Mouse (Mus musculus) heart, embryonic 16.5 days (tissue): ENCODE measurements around the gene Cd3eap. TPM values are rescaled to one million over a fixed set of nuclear protein-coding genes. Genes with fewer than 3 reads are reported as not detected.

ENCODE experiments used
- ATAC-seq: fragments of 200-750 bp; cut with Nextera tagmentation; replicated peaks from 2 replicates; pipeline ENCODE4 v1.8.0; 2017; ENCODE audit warnings: moderate number of reproducible peaks; ENCODE audit not compliant: insufficient read depth, low FRiP score; ENCODE audit errors: extremely low read depth
- H3K27ac ChIP-seq: fragments of 300-500 bp; sonication (generic); 2 replicates; pipeline ENCODE4 v1.5.1; 2014; ENCODE audit warnings: mild to moderate bottlenecking, low read length, control low read depth, moderate library complexity
- H3K27me3 ChIP-seq: fragments of 300-500 bp; sonication (generic); 2 replicates; pipeline ENCODE4 v1.6.1; 2014; ENCODE audit warnings: low read length, mixed read lengths; ENCODE audit not compliant: control insufficient read depth, insufficient read depth
- H3K36me3 ChIP-seq: fragments of 300-500 bp; sonication (generic); 2 replicates; pipeline ENCODE4 v1.6.1; 2014; ENCODE audit not compliant: control insufficient read depth, insufficient read depth
- H3K4me1 ChIP-seq: fragments of 300-500 bp; sonication (generic); 2 replicates; pipeline ENCODE4 v1.6.1; 2014; ENCODE audit warnings: low read length, mixed read lengths; ENCODE audit not compliant: control insufficient read depth, insufficient read depth
- H3K4me2 ChIP-seq: fragments of 300-500 bp; sonication (generic); 2 replicates; pipeline ENCODE4 v1.6.1; 2014; ENCODE audit warnings: low read depth, mild to moderate bottlenecking, control low read depth, low read length
- H3K4me3 ChIP-seq: fragments of 300-500 bp; sonication (generic); 2 replicates; pipeline ENCODE4 v1.5.1; 2014; ENCODE audit warnings: mild to moderate bottlenecking, control low read depth, low read length
- H3K9ac ChIP-seq: fragments of 300-500 bp; sonication (generic); 2 replicates; pipeline ENCODE4 v1.6.1; 2014; ENCODE audit warnings: low read length, control low read depth
- H3K9me3 ChIP-seq: fragments of 300-500 bp; sonication (generic); replicated peaks from 2 replicates; pipeline ENCODE4 v1.6.1; 2016; ENCODE audit warnings: low read length; ENCODE audit not compliant: control insufficient read depth
- WGBS: fragments of 180-500 bp; shearing (Covaris S2); extraction: QIAGEN DNeasy Blood & Tissue Kit; methylation state at CpG from one replicate; pipeline ENCODE4 v1.1.7; 2014; 5-methylcytosine and 5-hydroxymethylcytosine counted together
- polyA plus RNA-seq: library from polyadenylated mRNA; unstranded; fragments of >200 nt; fragmentation: Nextera tagmentation; extraction: Ambion mirVana; gene quantifications from 2 replicates; pipeline ENCODE4 v1.2.1, GENCODE M21; 2015

Gene Cd3eap
- polyA plus RNA-seq, 1 experiment from 2014 or later: 16.7 TPM

DNA sequence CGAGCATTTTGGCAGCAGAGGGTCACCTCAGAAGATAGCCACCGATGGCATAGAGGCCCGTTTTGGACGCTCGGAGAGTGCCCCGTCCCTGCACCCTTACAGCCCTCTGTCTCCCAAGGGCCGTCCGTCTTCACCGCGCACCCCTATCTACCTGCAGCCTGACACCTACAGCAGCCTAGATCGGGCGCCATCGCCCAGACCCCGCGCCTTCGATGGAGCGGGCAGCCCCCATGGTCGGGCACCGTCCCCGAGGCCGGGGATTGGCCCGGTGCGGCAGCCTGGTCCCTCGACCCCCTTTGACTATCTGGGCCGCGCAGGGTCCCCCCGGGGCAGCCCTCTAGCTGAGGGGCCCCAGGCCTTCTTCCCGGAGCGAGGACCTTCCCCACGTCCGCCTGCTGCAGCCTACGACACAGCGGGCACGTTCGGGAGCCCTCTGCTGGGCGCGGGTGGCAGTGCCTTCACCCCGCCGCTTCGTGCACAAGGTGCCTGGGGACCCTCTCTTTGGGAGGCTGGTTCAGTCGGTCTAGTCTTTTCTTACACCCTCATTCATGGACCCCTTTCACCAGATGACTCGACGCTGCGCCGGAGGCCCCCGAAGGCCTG, 10.6 kb upstream of the Cd3eap start:
- Histone ChIP-seq H3K9ac (peak overlapping the region; percentile 61), H3K36me3 (peaks cover 29% of the 10 kb centered on the region), H3K4me3 (peak overlapping the region; percentile 38), H3K27me3 (no peaks in the 10 kb centered on the region), H3K4me1 (0 out of 2 replicates have a peak, but pooled peaks cover 4% of the 10 kb centered on the region), H3K9me3 (no peaks in the 10 kb centered on the region), H3K4me2 (peak overlapping the region; percentile 55), H3K27ac (no peak overlapping the region)
- ATAC-seq: peak; percentile 52; the same call in 1 of the 2 replicates
- WGBS: 21% methylated on average over 46 of the region's 46 CpGs

- Histone ChIP-seq H3K4me1 (peaks cover 14% of the 10 kb centered on the region), H3K9me3 (no peaks in the 10 kb centered on the region), H3K36me3 (peaks cover 21% of the 10 kb centered on the region), H3K4me3 (no peak overlapping the region), H3K27ac (no peak overlapping the region), H3K4me2 (no peak overlapping the region), H3K9ac (no peak overlapping the region), H3K27me3 (no peaks in the 10 kb centered on the region)
- WGBS: 21% methylated on average over 16 of the region's 16 CpGs
- no peak for ATAC-seq
Observed at GRCm38 (mm10) chr7:19368380-19368779, 9.1 kb upstream of the Cd3eap start.

DNA sequence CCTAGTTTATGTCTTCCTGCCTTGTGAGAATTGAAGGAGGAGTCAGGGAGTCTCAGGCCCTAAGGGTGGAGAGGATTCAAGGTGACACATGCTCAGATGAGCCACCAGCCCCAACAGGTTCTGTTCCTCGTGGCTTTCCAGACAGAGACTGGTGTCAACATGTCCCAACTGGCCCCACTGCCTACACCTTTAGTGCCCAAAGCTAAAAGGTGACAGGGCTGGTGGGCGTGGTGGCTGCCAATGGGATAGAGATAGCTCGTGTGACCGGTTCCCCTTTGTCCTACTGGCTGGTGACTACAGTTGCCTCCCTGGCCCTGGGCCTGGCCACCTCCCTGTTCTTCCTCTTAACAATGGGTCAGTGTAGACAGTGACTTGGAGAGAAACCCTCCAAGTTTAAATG, 6.1 kb upstream of the Cd3eap start:
- no peak overlapping the region for H3K27ac ChIP-seq
- H3K4me3 ChIP-seq: no peak overlapping the region
- WGBS: 63% methylated on average over 4 of the region's 4 CpGs
- H3K27me3 ChIP-seq: no peaks in the 10 kb centered on the region
- H3K4me1 ChIP-seq: peaks cover 28% of the 10 kb centered on the region
- H3K9me3 ChIP-seq: no peaks in the 10 kb centered on the region
- no peak for ATAC-seq
- H3K9ac ChIP-seq: no peak overlapping the region
- peaks cover 5% of the 10 kb centered on the region for H3K36me3 ChIP-seq
- H3K4me2 ChIP-seq: no peak overlapping the region

- Histone ChIP-seq H3K9ac (peak overlapping the region; percentile 59), H3K36me3 (0 out of 2 replicates have a peak, but pooled peaks cover 2% of the 10 kb centered on the region), H3K4me2 (peak overlapping the region; percentile 94), H3K4me1 (peaks cover 24% of the 10 kb centered on the region), H3K9me3 (no peaks in the 10 kb centered on the region), H3K27ac (peak overlapping the region; percentile 93), H3K4me3 (peak overlapping the region; percentile 6), H3K27me3 (no peaks in the 10 kb centered on the region)
- no peak for ATAC-seq
- WGBS: 7% methylated on average over 18 of the region's 18 CpGs
Observed at GRCm38 (mm10) chr7:19363881-19364280, 4.6 kb upstream of the Cd3eap start.

GRCm38 (mm10) chr7:19362276-19362675, 3.0 kb upstream of the Cd3eap start:
- peak overlapping the region; percentile 60 for H3K4me3 ChIP-seq
- H3K27me3 ChIP-seq: no peaks in the 10 kb centered on the region
- 16% methylated on average over 4 of the region's 4 CpGs for whole genome bisulfite sequencing
- peak overlapping the region; percentile 93 for H3K27ac ChIP-seq
- H3K4me1 ChIP-seq: peaks cover 32% of the 10 kb centered on the region
- H3K9ac ChIP-seq: peak overlapping the region; percentile 72
- peaks cover 6% of the 10 kb centered on the region; the same call in 1 of the 2 replicates for H3K36me3 ChIP-seq
- ATAC-seq: peak; percentile 47
- peak overlapping the region; percentile 94 for H3K4me2 ChIP-seq
- no peaks in the 10 kb centered on the region for H3K9me3 ChIP-seq

DNA sequence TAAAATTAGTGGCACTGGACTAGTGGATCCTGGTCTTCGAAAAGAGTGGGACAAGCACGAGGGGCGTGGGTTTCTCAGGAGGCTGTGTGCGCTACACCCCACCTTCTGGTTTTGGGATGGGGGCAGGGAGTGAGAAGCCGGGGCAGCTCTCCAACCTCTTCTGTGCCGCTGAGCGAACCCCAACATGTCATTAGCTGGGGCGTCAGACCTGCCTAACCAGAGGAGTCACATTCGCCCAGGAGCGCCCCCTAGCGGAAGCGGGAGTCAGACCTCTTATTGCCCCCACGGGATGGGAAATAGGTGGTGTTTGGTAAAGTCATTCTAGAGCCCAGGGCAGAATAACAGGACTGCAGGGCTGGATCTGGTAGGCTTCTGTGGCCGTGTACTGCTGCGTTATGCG, 2.4 kb upstream of the Cd3eap start:
- H3K4me3 ChIP-seq: peak overlapping the region; percentile 60
- peak; percentile 5; the same call in 1 of the 2 replicates for ATAC-seq
- peak overlapping the region; percentile 72 for H3K9ac ChIP-seq
- peaks cover 32% of the 10 kb centered on the region for H3K4me1 ChIP-seq
- H3K9me3 ChIP-seq: no peaks in the 10 kb centered on the region
- peak overlapping the region; percentile 93 for H3K27ac ChIP-seq
- no peaks in the 10 kb centered on the region for H3K27me3 ChIP-seq
- 7% methylated on average over 16 of the region's 16 CpGs for WGBS
- H3K36me3 ChIP-seq: peaks cover 7% of the 10 kb centered on the region; the same call in 1 of the 2 replicates
- peak overlapping the region; percentile 94 for H3K4me2 ChIP-seq

DNA sequence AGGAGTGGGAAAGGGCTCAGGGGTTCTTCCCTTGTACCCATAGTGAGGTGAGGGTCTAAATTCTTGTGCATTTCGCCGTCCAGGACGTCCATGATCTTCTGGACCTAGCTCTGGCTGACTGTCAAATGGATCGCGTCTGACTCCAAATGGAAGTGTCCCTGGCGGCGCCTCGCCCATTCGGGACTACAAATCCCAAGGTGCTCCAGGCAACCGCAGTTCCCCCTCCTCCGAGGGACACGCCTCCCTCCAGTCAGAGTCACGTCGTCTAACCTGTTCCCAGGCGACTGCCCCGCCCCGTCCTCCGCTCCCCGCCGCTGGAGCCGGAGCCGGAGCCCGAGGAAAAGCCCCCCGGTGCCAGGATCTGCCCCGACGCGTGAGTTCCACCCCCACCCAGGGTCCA, 1.7 kb upstream of the Cd3eap start:
- H3K27ac ChIP-seq: peak overlapping the region; percentile 93
- under 1% methylated on average over 26 of the region's 27 CpGs for WGBS
- H3K9ac ChIP-seq: peak overlapping the region; percentile 72
- ATAC-seq: peak; percentile 69
- H3K27me3 ChIP-seq: no peaks in the 10 kb centered on the region
- peak overlapping the region; percentile 94 for H3K4me2 ChIP-seq
- H3K9me3 ChIP-seq: no peaks in the 10 kb centered on the region
- peak overlapping the region; percentile 60 for H3K4me3 ChIP-seq
- peaks cover 32% of the 10 kb centered on the region for H3K4me1 ChIP-seq
- H3K36me3 ChIP-seq: peaks cover 7% of the 10 kb centered on the region; the same call in 1 of the 2 replicates

DNA sequence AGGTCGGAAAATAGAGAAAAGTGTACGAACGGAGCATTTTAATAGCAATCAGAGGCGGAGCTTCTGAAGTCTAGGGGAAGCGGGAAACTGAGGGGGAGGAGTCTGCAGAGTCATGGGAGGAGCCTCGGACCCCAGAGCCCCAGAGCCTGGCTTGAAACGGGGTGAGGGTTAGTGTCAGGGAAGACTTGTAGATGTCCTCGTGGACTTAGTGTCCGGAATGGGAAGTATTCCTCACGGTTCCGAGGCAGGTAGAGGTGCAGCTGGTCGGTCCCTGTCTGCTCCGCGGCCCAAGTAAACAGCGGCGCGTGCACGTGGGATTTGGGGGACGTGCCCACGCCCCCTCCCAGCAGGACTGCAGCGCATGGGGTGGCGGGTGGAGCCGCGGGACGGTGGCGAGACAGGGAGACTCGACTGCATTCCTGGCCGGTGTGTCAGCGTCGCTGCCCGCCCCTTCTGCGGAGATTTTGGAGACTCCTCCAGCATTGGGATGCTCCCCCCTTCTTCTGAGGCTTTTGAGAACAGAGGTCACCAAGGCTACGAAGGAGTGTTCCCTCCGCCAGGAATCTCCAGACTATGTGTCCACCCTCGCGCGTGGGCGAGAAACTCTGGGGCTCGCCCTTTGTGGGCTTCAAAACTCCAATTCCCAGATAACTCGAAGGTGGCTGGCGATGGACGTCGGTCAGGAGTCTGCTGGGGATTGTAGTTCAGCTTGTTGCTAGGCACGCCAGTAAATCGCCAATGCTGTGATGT, 784 bp upstream of the Cd3eap start:
- WGBS: under 1% methylated on average over 45 of the region's 45 CpGs
- peak overlapping the region; percentile 60 for H3K4me3 ChIP-seq
- peak; percentile 43 for ATAC-seq
- H3K4me2 ChIP-seq: peak overlapping the region; percentile 94
- peaks cover 32% of the 10 kb centered on the region for H3K4me1 ChIP-seq
- H3K9me3 ChIP-seq: no peaks in the 10 kb centered on the region
- H3K36me3 ChIP-seq: peaks cover 10% of the 10 kb centered on the region; the same call in 1 of the 2 replicates
- peak overlapping the region; percentile 93 for H3K27ac ChIP-seq
- peak overlapping the region; percentile 79 for H3K9ac ChIP-seq
- no peaks in the 10 kb centered on the region for H3K27me3 ChIP-seq

- no peak for ATAC-seq
- no peak overlapping the region for H3K27ac ChIP-seq
Observed at GRCm38 (mm10) chr7:19358634-19359033, 649 bp downstream of the Cd3eap start.

More at GRCm38 (mm10) chr7:19358634-19359033, 649 bp downstream of the Cd3eap start:
- H3K27me3 ChIP-seq: no peaks in the 10 kb centered on the region
- H3K9ac ChIP-seq: peak overlapping the region; percentile 79
- no peaks in the 10 kb centered on the region for H3K9me3 ChIP-seq
- peak overlapping the region; percentile 94 for H3K4me2 ChIP-seq
- peak overlapping the region; percentile 60 for H3K4me3 ChIP-seq
- peaks cover 18% of the 10 kb centered on the region; the same call in 1 of the 2 replicates for H3K36me3 ChIP-seq
- H3K4me1 ChIP-seq: peaks cover 24% of the 10 kb centered on the region
- 15% methylated on average over 13 of the region's 13 CpGs for WGBS
